Mouse (Mus musculus) fibroblast of lung, adult 2 months (primary cell): Measurements from ENCODE around the gene Ddo.

Experiments
- DNase-seq: peaks from one replicate; pipeline ENCODE4 v3.0.0-alpha.2; 2011; ENCODE audit warnings: low read depth

Ddo gene

DNA sequence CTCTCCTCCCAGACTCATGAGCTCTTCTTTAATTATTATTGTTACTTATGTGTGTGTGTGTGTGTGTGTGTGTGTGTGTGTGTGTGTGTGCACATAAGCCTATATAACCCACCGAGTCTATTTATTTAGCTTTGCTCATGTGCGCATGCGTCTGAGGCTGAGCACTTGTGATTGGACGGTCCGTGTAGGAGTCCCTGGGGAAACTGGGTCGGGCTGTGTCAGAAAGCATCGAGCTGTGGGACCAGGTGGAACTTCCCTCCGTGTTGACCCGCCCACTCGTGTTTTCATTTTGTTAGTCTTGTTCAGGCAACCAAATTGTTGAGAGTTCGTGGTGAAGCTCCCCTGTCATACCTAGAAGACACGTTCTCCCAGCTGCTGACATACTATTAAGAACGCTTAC lies 88.6 kb downstream of the Ddo start:
- DNase-seq: no peak

DNA sequence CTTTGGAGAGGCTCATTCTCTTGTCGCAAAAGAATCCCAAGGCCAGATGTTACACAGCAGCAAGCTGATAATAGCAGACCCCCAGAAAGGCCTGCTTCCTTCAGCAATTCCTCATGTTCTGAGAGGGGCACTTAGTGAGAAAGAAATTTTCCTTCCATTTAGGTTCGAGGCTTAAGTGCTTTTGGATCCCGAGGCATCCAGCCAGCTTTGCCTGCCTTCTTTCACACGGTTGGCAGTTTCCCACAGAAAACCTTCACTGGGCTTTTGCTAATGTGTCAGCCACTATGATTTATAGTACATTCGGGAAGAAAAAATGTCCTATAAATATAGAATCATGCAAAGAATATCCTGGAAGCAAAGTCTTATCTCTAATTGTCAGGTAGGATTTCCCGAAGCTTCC lies 89.3 kb downstream of the Ddo start:
- DNase-seq: no peak

DNA sequence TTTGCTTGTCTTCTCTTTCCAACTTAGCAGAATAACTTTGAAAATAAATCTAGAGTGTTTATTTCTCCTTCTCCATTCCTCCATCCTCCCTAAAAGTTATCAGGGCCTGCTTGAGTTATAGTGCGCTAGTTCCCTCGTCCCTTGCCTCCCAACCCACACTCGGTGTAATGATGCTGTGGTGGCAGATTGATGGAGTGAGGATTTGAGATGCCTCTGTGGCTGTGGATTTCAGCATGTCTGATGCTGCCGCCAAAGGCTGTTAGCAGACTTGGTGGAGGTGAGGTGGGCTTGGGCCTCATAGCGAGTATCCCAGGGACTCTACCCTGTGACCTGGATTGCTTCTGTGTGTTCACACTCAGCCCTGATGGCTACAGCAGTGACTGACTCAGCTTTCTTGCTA lies 91.1 kb downstream of the Ddo start:
- no peak for DNase-seq

DNA sequence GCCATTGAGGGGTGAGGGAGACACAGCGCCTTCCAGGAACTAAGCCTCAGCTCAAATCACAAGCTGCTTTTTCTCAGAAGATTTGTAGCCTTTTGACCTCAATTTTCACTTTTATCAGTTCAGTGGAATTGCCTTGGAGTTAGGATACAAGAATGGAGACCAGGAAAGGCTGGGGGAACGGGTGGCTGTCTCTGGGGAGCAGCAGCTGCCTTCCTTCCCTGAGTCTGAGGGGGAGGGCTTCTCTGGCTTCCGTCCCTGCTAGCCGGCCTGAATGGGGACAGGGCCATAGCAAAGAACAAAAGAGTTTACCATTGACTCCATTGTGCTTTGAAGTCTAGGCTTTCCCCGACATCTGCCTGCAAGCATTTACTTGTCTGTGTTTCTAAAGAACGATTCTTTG lies 94.5 kb downstream of the Ddo start:
- no peak for DNase-seq

DNA sequence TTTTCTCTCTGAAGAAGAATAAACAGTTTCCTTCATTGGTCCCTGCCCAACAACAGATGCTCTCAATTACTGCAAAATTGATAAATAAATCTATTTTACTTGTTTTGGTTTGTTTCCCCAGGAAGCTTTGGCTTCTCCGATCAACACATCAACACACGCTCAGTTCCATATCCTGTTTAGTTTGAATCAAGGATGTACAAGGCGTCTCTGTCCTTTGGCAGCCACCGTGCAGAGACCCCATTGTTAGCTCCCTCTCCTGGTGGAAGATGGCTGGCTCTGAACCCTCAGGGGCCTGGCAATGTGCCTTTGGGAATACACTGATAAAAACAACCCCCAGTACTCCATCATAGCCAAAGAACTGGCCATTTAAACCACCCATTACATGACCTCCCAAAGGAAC lies 95.3 kb downstream of the Ddo start:
- no peak for DNase-seq

DNA sequence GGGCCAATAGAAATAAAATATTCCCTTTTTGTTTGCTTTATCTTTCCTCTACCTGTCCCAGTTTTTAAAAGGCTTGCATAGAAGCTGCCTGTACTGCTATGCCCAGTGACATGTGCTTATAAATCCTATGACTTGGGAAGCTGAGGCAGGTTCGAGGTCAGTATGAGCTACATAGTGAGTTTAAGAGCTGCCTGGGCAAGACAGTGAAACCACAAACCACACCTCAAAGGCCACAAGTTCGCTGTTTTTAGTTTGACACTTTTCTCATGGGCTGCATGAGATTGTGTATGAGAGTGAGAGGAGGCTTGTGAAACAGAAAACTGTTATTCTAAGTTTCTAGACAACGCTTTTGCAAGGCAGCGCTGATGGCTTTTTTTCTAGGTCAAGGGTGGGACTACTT lies 95.7 kb downstream of the Ddo start:
- DNase-seq: peak; percentile 35

DNA sequence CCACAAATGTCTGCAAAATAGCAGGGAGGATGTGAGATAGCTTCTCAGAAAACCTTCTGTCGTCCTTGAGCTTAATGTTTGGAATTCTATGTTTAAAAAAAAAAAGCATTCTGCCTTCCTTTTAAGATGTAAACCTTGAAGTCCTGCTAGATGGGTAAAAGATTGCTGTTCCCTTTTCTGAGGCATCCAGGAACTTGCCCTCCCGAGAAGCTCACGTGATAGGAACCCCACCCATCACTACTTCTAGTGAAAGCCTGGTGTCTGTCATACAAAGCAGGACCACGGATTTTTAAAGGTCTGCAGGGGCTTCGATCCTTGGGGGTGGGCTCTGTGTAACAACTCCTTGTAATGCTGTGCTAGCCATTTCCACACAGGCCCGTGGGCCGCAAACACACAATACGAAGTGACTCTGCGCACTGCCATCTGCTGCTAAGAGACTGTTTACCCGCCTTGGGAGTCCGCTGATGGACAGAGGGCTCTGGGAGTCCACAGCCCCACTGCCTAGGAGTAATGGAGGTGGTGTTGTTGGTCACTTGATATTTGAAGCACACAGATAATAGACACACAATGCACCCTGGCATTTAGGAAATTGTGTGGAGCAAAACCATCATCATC lies 96.6 kb downstream of the Ddo start:
- DNase-seq: no peak

DNA sequence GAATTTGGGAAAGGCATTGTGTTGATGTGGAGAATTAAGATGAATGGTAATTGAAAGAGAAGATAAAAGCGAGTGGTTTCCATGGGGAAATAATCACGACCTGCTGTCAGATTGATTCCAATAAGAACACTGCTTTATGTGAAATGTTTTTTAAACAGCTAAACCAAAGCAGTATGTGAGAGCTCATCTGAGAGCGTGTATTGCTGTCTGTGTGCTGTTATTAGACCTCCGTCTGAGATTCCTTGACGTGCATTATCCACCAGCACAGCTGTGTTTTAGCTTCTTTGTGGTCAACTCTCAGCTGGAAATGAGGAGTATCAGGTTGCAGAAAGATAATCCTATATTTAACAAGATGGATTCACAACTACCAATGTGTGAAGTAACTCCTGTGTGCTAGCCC lies 97.2 kb downstream of the Ddo start:
- no peak for DNase-seq

DNA sequence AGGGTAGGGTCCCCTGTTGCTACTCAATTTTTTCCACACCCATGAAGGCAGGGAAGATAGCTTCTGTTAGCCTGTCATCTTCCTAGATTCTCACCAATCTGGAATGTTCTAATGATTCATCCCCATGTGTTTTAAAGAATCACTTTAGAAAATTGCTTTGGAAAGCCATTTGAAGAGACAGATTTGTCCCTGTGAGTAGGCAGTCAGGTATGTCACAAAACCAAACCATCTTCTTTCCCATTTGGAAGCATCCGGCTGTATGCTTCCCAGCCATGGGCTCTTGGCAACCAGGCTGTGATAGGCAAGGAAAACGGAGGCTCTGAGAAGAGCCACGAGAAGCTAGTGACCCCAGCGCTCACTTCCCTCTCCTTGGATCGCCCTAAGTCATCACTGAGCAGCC lies 100.4 kb downstream of the Ddo start:
- no peak for DNase-seq
